Mouse (Mus musculus) heart, embryonic 13.5 days (tissue): Measurements from ENCODE around the gene Pax8. TPM values are rescaled to one million over a fixed set of nuclear protein-coding genes. Genes with fewer than 3 reads are reported as not detected.

Experiments used
- ATAC-seq: fragments of 200-750 bp; cut with Nextera tagmentation; 2 replicates; pipeline ENCODE4 v1.8.0; 2017; ENCODE audit warnings: moderate TSS enrichment; ENCODE audit not compliant: insufficient number of reproducible peaks, low FRiP score, low TSS enrichment; ENCODE audit errors: extremely low read depth
- H3K27ac ChIP-seq: fragments of 300-500 bp; sonication (generic); replicated peaks from 2 replicates; pipeline ENCODE4 v1.5.1; 2015; ENCODE audit warnings: moderate library complexity, mild to moderate bottlenecking, inconsistent platforms
- H3K27me3 ChIP-seq: fragments of 300-500 bp; sonication (generic); replicated peaks from 2 replicates; pipeline ENCODE4 v1.6.1; 2015; ENCODE audit warnings: mild to moderate bottlenecking, inconsistent platforms
- H3K36me3 ChIP-seq: fragments of 300-500 bp; sonication (generic); 2 replicates; pipeline ENCODE4 v1.6.1; 2015; ENCODE audit warnings: mild to moderate bottlenecking, inconsistent platforms
- H3K4me1 ChIP-seq: fragments of 300-500 bp; sonication (generic); 2 replicates; pipeline ENCODE4 v1.6.1; 2015; ENCODE audit warnings: inconsistent platforms
- H3K4me2 ChIP-seq: fragments of 300-500 bp; sonication (generic); 2 replicates; pipeline ENCODE4 v1.6.1; 2015; ENCODE audit warnings: inconsistent platforms, mild to moderate bottlenecking, moderate library complexity
- H3K4me3 ChIP-seq: fragments of 300-500 bp; sonication (generic); 2 replicates; pipeline ENCODE4 v1.5.1; 2015; ENCODE audit warnings: moderate library complexity, mild to moderate bottlenecking, inconsistent platforms
- H3K9ac ChIP-seq: fragments of 300-500 bp; sonication (generic); 2 replicates; pipeline ENCODE4 v1.6.1; 2015; ENCODE audit warnings: inconsistent platforms, mild to moderate bottlenecking, moderate library complexity
- H3K9me3 ChIP-seq: fragments of 300-500 bp; sonication (generic); 2 replicates; pipeline ENCODE4 v1.6.1; 2016; ENCODE audit warnings: inconsistent platforms
- WGBS: fragments of 180-500 bp; shearing (Covaris S2); methylation state at CpG from one replicate; pipeline ENCODE4 v1.1.7; 2015; ENCODE audit warnings: mixed read lengths; 5-methylcytosine and 5-hydroxymethylcytosine counted together
- polyA plus RNA-seq: library from polyadenylated mRNA; unstranded; fragments of >200 nt; fragmentation: Nextera tagmentation; extraction: Ambion mirVana; gene quantifications from 2 replicates; pipeline ENCODE4 v1.2.1, GENCODE M21; 2015

The Pax8 gene
- polyA plus RNA-seq, 1 experiment from 2014 or later: 0.23 TPM

DNA sequence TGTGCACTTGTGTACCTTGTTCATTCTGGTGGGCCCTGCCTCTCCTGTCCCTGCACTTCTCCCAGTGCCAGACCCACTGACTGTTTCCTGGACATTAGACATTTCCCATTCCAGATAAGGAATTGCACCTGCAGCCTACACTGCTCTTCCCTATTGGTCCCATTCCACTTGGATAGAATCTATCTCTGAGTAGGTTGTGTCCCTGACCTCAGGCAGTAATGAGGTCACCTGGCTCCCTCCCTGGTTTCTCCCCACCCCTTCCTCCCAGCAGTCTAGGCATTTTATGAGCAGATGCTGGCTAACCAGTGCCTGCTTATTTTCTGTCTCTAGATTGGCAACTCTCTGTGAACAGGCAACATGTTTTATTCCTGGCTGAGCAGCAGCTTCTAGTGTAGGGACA lies 91.0 kb downstream of the Pax8 start:
- H3K36me3 ChIP-seq: no peaks in the 10 kb centered on the region
- no peak overlapping the region for H3K4me3 ChIP-seq
- H3K4me2 ChIP-seq: no peak overlapping the region
- H3K27ac ChIP-seq: no peak overlapping the region
- no peak overlapping the region for H3K9ac ChIP-seq
- no peaks in the 10 kb centered on the region for H3K9me3 ChIP-seq
- ATAC-seq: no peak
- H3K4me1 ChIP-seq: no peaks in the 10 kb centered on the region
- H3K27me3 ChIP-seq: no peaks in the 10 kb centered on the region

DNA sequence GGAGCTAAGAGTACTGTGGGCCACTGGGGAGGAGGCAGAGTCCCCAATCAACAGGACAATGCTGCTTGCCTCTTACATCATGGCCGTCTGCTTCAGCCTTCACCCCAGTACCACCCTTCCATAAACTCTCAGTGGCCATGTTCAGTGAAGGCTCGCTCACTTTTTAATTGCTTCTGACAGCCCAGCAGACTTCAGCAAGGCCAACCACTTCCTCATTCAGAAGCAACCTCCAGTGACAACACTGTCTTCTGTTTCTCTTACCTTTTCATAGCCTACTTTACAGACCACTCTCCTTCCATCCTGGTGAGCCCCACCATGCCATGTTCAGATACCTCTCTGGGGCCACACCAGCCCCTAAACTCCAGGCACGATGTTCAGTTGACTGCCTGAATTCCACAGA lies 91.8 kb downstream of the Pax8 start:
- H3K36me3 ChIP-seq: no peaks in the 10 kb centered on the region
- WGBS: 58% methylated on average over 3 of the region's 3 CpGs
- H3K9me3 ChIP-seq: no peaks in the 10 kb centered on the region
- no peak for ATAC-seq
- no peaks in the 10 kb centered on the region for H3K27me3 ChIP-seq
- no peak overlapping the region for H3K9ac ChIP-seq
- H3K27ac ChIP-seq: no peak overlapping the region
- no peaks in the 10 kb centered on the region for H3K4me1 ChIP-seq
- no peak overlapping the region for H3K4me3 ChIP-seq
- no peak overlapping the region for H3K4me2 ChIP-seq

DNA sequence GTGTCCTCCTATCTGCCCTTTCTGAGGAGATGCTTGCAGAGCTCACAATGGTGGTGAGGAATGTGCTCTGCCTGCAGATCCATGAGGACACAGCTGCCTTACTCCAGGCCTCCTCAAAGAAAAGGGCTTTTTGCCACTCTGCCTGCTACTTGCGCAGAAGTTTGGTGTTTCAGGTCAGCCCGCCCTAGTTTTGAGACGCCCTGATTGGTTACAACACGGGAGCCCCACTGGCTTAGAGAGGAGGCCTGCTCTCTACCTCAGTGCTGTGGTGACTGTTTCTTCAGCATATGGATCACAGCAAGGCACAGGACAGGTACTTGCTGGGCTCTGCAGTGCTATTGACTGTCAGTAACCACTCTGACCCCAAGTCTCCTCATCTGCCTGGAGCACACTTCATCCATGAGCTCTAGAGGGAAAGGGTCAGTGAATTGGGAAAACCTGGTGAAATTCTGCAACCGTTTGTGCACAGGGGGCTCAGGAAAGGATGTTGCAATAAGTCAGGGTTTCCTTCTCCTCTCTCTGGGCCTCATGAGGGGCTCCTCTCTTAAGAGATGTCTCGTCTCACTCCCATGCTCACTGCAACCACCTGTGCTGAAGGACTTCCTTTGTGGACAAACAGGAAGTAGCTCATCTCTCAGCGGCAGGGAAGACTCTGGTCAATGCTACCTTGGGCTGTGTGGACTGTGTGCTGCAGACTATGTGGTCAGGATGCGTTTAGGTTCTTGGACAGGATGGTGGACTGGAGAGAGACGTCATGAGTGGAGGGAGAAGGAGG lies 92.8 kb downstream of the Pax8 start:
- Histone ChIP-seq H3K4me3 (no peak overlapping the region), H3K9me3 (no peaks in the 10 kb centered on the region), H3K4me2 (no peak overlapping the region), H3K27ac (no peak overlapping the region), H3K27me3 (no peaks in the 10 kb centered on the region), H3K9ac (no peak overlapping the region), H3K36me3 (no peaks in the 10 kb centered on the region), H3K4me1 (no peaks in the 10 kb centered on the region)
- WGBS: 57% methylated on average over 9 of the region's 9 CpGs
- ATAC-seq: no peak

DNA sequence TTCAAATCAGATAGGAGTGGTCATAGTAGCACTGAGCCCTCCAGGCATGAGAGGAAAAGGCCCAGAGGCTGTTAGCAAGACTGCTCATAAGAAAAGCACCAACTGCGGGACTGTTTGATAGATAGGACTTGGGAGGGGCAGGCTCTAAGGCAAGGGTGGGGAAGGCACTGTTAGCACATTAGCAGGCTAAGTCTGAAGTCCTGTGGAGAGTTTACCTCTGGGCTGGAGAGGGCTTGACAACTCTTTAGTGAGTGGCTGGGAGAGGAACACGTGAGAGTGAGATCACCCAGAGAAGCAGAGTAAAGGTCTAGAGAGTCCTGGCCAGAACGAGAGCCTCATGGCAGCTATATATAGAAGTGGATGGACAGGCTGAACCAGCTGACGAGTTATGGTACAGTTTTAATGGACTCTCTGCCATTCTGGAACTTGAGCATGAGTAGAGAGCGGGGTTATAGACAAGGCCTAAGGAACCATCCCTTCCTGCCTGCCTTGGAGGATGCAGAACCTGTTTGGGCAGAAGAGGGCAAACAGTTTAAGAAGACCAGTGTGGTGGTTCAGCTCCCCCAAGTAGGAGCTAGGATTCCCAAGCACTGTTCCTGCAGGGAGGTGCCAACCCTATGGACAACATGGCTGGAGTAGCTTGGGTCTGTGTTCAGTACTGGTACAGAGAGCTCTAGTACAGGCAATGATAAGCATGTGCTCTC lies 96.5 kb downstream of the Pax8 start:
- Histone ChIP-seq H3K9me3 (no peaks in the 10 kb centered on the region; the same call in 1 of the 2 replicates), H3K9ac (no peak overlapping the region), H3K27me3 (no peaks in the 10 kb centered on the region), H3K27ac (no peak overlapping the region), H3K4me3 (no peak overlapping the region), H3K4me1 (no peaks in the 10 kb centered on the region), H3K36me3 (no peaks in the 10 kb centered on the region), H3K4me2 (no peak overlapping the region)
- ATAC-seq: no peak
- WGBS: 54% methylated on average over 5 of the region's 5 CpGs

Other genes starting within 250 kb of the Pax8 start
- not detected in 2 replicates for gene Il1f5, start 198.6 kb downstream of the Pax8 start, polyA plus RNA-seq
- gene Il1f10, start 184.4 kb downstream of the Pax8 start, polyA plus RNA-seq: not detected in 2 replicates
- gene Il1rn, start 138.7 kb downstream of the Pax8 start, polyA plus RNA-seq: 0.47 and 0.62 TPM in 2 replicates
- 0.96 and 1.1 TPM in 2 replicates for gene Psd4, start 108.0 kb downstream of the Pax8 start, polyA plus RNA-seq